Mouse (Mus musculus) lung, postnatal 36 days (tissue): Measurements from ENCODE around the gene Ifnar1.

Experiments
- DNase-seq: peaks from one replicate; pipeline ENCODE4 v3.0.0; 2022; ENCODE audit warnings: mixed read lengths

Gene Ifnar1

GRCm38 (mm10) chr16:91461773-91462181 is 23.3 kb upstream of the Ifnar1 start:
- DNase-seq = no peak

- no peak for DNase-seq
Observed at GRCm38 (mm10) chr16:91462644-91463043, 22.4 kb upstream of the Ifnar1 start.

DNA sequence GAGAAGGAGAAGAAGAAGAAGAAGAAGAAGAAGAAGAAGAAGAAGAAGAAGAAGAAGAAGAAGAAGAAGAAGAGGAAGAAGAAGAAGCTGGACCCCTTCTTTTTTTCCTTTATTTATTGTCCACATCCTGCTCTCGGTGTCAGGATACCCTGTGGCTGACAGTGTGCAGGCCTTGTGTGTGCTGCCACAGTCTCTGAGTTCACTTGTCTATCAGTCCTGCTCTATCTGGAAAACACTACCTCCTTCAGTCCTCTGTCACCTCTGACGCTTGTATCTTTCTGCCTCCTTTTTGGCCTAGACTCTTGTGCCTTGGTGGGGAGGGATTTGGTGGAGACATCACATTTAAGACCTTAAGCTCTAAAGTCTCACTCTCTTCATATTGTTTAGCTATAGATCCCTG is 21.6 kb upstream of the Ifnar1 start:
- no peak for DNase-seq

DNA sequence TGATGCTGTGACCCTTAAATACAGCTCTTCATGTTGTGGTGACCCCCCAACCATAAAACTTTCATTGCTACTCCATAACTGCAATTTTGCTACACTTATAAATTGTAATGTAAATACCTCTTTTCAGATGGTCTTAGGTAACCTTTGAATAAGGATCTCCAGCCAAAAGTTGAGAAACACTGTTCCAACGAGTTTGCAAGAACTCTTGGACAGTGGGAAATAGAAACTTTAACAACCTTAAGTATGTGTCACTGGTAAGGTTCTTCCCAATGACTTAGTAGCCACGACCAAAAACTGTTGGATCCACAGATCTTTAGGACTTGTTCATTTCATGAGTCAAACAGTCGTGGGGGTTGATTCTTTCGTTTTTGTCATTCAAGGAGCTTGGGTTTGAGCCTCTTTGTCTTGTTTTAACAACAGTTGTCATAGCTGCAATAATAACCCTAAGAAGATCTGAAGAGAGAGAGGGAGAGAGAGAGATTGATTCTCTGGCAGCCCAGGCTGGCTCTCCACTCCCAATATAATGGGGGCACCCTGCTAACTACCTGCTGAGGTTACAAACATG is 21.1 kb upstream of the Ifnar1 start:
- no peak for DNase-seq

DNA sequence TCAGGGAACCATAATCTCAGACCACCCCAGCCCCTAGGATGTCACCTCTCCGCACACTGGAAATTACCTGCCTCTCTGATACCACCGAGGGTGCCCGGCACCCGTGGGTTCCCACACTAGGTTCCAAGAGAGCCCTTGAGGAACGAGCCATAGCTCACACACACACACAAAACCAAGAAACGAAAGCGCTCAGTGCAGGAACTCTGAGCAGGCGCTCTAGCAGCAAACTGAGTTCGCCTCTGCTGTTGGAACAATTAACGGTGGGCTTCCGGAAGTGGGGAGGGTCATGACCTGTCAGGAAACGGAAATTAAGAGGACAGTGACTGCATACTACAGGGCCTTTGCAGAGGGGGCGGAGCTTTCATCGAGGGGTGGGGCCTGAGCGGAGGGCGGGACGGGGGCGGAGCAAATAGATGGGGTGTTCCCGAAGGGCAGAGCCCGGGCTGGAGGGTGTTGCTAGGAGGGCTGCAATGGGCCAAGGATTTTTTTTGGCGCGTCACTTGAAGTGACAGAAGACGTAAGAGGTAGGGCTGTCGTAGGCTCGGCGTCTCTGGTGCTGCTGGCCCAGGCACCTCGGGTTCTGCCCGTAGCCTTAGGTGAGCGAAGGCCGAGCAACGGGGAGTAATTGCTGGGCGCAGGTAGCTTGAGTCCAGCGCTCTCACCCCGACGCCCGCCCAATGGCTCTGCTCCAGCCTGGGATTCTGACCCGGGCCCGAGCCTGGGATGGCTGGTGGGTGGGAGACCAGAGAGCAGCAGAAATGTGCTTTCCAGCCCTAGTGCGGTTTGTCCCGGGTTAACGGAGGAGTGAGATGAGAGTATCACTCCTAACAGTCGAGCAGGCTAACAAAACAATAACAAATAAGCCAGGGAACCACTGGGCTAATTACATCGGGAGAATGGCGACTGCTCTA is 20.2 kb upstream of the Ifnar1 start:
- peak; percentile 93 for DNase-seq

GRCm38 (mm10) chr16:91465505-91466240 is 19.4 kb upstream of the Ifnar1 start:
- no peak for DNase-seq

- peak; percentile 81 for DNase-seq
Observed at GRCm38 (mm10) chr16:91466566-91466965, 18.5 kb upstream of the Ifnar1 start.

DNA sequence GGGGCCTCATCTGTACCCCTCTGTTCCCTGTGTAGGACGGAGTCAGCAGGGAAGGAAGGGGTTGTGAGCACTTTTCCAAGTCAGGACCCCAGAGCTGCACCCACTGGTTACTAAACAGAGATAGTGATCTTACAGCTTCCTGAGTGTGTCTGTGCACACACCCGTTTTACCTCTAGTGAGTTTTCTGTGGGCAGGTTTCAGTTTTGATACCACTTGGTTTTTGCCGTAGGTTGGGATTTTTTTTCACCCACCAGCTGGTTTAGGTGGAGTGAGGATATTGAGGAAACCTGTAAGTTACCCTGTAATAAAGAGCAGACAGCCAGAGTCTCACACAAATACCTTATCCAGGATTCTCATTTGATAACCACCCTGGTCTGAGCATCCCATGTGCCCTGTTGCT is 14.6 kb upstream of the Ifnar1 start:
- DNase-seq = no peak

DNA sequence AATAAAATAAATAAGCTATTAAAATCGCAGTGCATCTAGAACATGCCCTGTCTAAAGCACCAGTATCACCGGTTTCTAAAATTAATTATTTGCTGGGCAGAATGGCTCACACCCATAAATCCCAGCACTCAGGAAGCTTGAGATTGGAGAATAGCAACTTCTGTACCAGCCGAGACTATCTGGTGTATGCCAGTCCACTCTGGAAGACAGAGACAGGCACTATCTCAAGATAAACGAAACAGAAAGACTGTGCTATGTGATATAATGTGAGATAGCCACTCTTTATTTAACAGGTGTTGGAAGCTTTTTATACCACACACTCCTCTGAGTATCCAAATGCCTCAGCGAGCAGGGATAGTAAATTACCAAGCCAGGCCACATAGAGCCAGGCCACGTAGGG is 13.6 kb upstream of the Ifnar1 start:
- no peak for DNase-seq

GRCm38 (mm10) chr16:91475753-91476152 is 9.3 kb upstream of the Ifnar1 start:
- DNase-seq = peak; percentile 30

GRCm38 (mm10) chr16:91478067-91478466 is 7.0 kb upstream of the Ifnar1 start:
- DNase-seq = no peak

DNA sequence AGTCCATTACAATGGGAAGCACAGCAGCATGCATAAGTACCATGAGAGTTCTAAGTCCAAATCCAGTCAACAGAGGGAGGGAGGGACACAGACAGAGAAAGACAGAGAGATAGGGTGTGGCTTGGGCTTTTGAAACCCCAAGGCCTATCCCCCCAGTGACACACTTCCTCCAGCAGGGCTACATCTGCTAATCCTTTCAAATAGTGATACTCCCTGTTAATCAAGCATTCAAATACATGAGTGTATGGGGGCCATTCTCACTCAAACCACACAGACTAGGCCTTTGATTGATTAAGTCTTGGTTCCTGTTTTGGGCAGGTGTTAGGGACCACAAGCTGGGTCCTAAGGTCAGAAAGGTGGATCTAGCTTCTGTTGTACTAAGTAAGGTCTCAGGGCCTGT is 4.5 kb upstream of the Ifnar1 start:
- DNase-seq = no peak

DNA sequence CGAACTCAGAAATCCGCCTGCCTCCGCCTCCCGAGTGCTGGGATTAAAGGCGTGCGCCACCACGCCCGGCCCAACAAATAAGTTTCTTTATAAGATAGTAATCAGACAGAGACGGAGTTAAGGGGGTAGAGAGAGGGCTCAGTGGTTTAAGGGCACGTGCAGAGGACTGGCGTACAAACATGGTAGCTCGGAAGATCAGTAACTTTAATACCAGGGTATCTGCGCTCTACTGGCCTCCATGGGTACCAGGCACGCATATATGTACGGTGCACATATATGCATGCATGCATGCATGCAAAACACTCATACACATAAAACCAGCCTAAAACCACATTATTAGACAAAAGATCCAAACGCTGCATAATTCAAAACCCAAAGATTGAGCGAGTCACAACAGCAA is 651 bp upstream of the Ifnar1 start:
- no peak for DNase-seq

DNA sequence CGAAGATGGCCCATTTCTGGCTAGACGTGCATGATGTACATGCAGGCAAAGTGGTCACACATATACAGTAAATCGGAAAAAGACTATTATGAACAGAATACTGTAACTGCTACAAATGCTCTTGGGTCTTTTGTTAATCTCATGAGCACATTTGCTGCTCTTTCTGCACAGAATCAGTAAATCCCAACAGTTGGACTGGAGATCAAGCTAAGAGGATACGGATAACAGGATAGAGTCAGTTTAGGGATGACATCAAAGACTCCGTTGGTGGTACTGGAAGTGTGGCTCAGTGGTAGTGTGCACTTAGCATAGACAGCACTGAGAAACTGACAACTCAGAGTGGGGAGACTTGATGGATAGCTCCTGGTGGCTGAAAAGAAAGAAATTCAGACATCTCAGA is 803 bp downstream of the Ifnar1 start:
- no peak for DNase-seq

GRCm38 (mm10) chr16:91488066-91488465 is 3.0 kb downstream of the Ifnar1 start:
- no peak for DNase-seq

GRCm38 (mm10) chr16:91490897-91491296 is 5.9 kb downstream of the Ifnar1 start:
- no peak for DNase-seq

DNA sequence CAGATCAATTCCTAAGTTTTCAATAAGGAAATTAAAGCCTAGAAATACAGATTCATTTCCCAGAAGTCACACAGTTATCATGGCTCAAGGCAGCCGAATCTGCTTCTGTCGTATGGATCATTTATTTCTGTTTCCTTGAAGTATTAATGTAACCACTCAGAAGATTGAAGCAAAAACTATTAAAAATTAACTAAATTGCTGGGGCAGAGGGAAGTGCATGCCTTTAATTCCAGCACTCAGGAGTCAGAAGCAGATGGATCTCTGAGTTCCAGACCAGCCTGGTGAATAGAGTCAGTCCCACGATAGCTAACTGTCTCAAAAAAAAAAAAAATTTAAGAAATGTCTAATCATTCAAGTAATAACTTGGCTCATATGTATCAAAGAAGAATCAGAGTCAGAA is 6.4 kb downstream of the Ifnar1 start:
- DNase-seq = no peak

- DNase-seq = no peak
Observed at GRCm38 (mm10) chr16:91495501-91495900, 10.5 kb downstream of the Ifnar1 start.

DNA sequence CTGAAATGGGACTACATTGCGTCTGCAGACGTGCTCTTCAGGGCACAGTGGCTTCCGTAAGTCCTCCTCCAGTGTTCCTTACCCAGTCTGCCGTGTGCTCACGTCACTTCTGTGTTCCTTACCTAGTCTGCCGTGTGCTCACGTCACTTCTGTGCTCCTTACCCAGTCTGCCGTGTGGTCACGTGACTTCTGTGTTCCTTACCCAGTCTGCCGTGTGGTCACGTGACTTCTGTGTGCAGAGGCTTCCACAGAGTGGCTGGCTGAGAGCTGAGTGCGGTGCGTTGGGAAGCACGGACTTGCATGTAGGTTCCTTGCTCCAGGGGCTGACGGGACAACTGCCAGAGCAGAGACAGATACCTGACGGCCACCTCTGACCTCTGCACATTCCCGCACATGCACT is 11.2 kb downstream of the Ifnar1 start:
- DNase-seq = peak; percentile 34

- no peak for DNase-seq
Observed at GRCm38 (mm10) chr16:91496766-91497165, 11.7 kb downstream of the Ifnar1 start.

GRCm38 (mm10) chr16:91498041-91498440 is 13.0 kb downstream of the Ifnar1 start:
- DNase-seq = no peak

DNA sequence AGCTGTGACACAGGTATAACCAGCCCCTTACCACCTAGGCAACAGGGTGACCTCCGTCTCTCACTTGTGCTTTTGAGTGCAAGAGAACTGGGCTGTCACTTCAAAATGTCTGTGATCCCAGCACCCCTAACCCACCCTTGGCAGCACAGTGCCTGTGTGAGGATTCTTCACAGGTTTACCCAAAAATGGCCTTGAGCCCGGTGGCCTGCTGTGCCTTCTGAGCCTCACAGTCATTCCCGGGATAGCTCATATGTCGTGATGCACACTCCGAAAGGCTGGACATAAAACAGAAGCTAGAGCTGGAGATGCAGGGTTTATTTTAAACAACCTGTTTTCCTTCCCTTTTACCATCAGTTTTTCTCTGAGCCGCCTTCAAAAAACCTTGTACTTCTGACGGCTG is 19.7 kb downstream of the Ifnar1 start:
- DNase-seq = no peak

DNA sequence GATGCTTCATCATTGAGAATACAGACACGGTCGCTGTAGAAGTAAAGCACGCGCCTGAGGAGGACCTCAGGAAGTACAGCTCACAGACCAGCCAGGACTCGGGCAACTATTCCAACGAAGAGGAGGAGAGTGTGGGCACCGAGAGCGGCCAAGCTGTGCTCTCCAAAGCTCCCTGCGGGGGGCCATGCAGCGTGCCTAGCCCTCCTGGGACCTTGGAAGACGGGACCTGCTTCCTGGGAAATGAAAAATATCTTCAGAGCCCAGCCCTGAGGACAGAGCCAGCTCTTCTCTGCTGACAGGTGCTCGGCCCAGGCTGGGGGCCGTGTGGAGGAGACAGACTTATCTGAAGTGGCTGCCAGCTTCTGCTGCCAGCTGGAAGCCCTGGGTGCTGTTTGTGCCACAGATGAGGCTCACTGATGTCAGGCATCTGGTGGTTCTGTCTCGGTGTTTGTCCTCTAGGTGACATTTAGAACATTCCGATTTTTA is 20.1 kb downstream of the Ifnar1 start:
- no peak for DNase-seq

DNA sequence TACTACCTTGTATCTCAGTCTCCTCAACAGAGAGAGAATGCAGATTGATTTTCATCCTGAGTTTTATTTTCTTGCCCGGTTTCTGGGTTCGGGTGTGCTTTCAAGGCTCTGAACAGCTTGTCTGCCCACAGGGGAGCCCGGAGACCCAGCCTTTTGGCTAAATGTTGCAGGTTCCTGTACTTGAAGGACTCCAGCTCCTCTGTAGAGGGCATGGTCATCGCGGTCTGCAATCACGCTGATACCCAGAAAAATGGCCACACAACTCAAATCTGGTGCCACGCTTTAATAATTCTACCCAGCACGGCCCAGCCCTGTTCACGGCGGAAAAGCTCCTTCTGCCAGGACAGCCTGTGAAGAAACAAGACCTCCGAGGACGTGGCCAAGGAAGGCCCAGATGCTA is 21.4 kb downstream of the Ifnar1 start:
- DNase-seq = no peak
